Mouse (Mus musculus): Measurements from ENCODE around the gene Ppt2. TPM values are rescaled to one million over a fixed set of nuclear protein-coding genes. Genes with fewer than 3 reads are reported as not detected.

Ppt2 gene
- polyA plus RNA-seq, 1 experiment from 2014 or later, result 31.2 TPM

- no peak for ATAC-seq (ENCODE audit: insufficient number of reproducible peaks, insufficient read depth, low FRiP score, low read depth)
- Histone ChIP-seq H3K36me3 (ENCODE audit: control insufficient read depth, insufficient read depth, low read length) (no peaks in the 10 kb centered on the region), H3K9ac (replicated peaks; ENCODE audit: low read depth, low read length) (no peak overlapping the region), H3K27me3 (ENCODE audit: control insufficient read depth, insufficient read depth, low read length) (no peaks in the 10 kb centered on the region), H3K4me3 (ENCODE audit: low read depth, low read length) (no peak overlapping the region), H3K4me2 (replicated peaks; ENCODE audit: low read depth, low read length) (no peak overlapping the region), H3K27ac (ENCODE audit: low read length) (no peak overlapping the region), H3K9me3 (ENCODE audit: control insufficient read depth, low read depth, low read length) (no peaks in the 10 kb centered on the region), H3K4me1 (ENCODE audit: control insufficient read depth, insufficient read depth, low read length) (peaks cover 5% of the 10 kb centered on the region; the same call in 1 of the 2 replicates)
- 58% methylated on average over 9 of the region's 9 CpGs for WGBS
These were observed 61.0 kb downstream of the Ppt2 start for GRCm38 (mm10) chr17:34567311-34567710.

Other genes with a start within 250 kb of the Ppt2 start
- 0.85 and 1.2 TPM in 2 replicates for gene BC051142, start 229.7 kb downstream of the Ppt2 start, polyA plus RNA-seq (2014; fragmentation: Nextera tagmentation; extraction: Ambion mirVana)
- 0.18 TPM in 1 of 2 replicates, not detected in the other for gene Btnl4, start 151.2 kb downstream of the Ppt2 start, polyA plus RNA-seq (2014; fragmentation: Nextera tagmentation; extraction: Ambion mirVana)
- not detected in 2 replicates for gene Btnl6, start 111.2 kb downstream of the Ppt2 start, polyA plus RNA-seq (2014; fragmentation: Nextera tagmentation; extraction: Ambion mirVana)
- gene Notch4, start 64.2 kb downstream of the Ppt2 start, polyA plus RNA-seq (2014; fragmentation: Nextera tagmentation; extraction: Ambion mirVana), result 3.9 and 4.7 TPM in 2 replicates
- gene Gpsm3, start 38.7 kb downstream of the Ppt2 start, polyA plus RNA-seq (2014; fragmentation: Nextera tagmentation; extraction: Ambion mirVana), result 6.1 and 8.0 TPM in 2 replicates
- 13.1 and 15.5 TPM in 2 replicates for gene Pbx2, start 37.2 kb downstream of the Ppt2 start, polyA plus RNA-seq (2014; fragmentation: Nextera tagmentation; extraction: Ambion mirVana)
- 3.7 and 3.8 TPM in 2 replicates for gene Ager, start 30.6 kb downstream of the Ppt2 start, polyA plus RNA-seq (2014; fragmentation: Nextera tagmentation; extraction: Ambion mirVana)
- gene Rnf5, start 24.8 kb downstream of the Ppt2 start, polyA plus RNA-seq (2014; fragmentation: Nextera tagmentation; extraction: Ambion mirVana), result 104 and 105 TPM in 2 replicates
- 53.1 and 53.9 TPM in 2 replicates for gene Agpat1, start 24.2 kb downstream of the Ppt2 start, polyA plus RNA-seq (2014; fragmentation: Nextera tagmentation; extraction: Ambion mirVana)
- gene Egfl8, start 12.5 kb downstream of the Ppt2 start, polyA plus RNA-seq (2014; fragmentation: Nextera tagmentation; extraction: Ambion mirVana), result 3.8 and 4.2 TPM in 2 replicates
- gene Prrt1, start 1.0 kb upstream of the Ppt2 start, polyA plus RNA-seq (2014; fragmentation: Nextera tagmentation; extraction: Ambion mirVana), result 0.56 and 0.67 TPM in 2 replicates
- gene Fkbpl, start 16.3 kb upstream of the Ppt2 start, polyA plus RNA-seq (2014; fragmentation: Nextera tagmentation; extraction: Ambion mirVana), result 11.9 and 12.0 TPM in 2 replicates
- 56.5 and 58.3 TPM in 2 replicates for gene Atf6b, start 18.6 kb upstream of the Ppt2 start, polyA plus RNA-seq (2014; fragmentation: Nextera tagmentation; extraction: Ambion mirVana)
- gene Tnxb, start 42.0 kb upstream of the Ppt2 start, polyA plus RNA-seq (2014; fragmentation: Nextera tagmentation; extraction: Ambion mirVana), result 1.1 TPM in 2 replicates
- 0.07 TPM in 1 of 2 replicates, not detected in the other for gene C4b, start 115.4 kb upstream of the Ppt2 start, polyA plus RNA-seq (2014; fragmentation: Nextera tagmentation; extraction: Ambion mirVana)
- not detected in 2 replicates for gene Cyp21a1, start 176.1 kb upstream of the Ppt2 start, polyA plus RNA-seq (2014; fragmentation: Nextera tagmentation; extraction: Ambion mirVana)
- 22.3 and 27.3 TPM in 2 replicates for gene Stk19, start 208.4 kb upstream of the Ppt2 start, polyA plus RNA-seq (2014; fragmentation: Nextera tagmentation; extraction: Ambion mirVana)
- 52.9 and 56.4 TPM in 2 replicates for gene Dxo, start 208.5 kb upstream of the Ppt2 start, polyA plus RNA-seq (2014; fragmentation: Nextera tagmentation; extraction: Ambion mirVana)
- 37.7 and 39.5 TPM in 2 replicates for gene Skiv2l, start 221.7 kb upstream of the Ppt2 start, polyA plus RNA-seq (2014; fragmentation: Nextera tagmentation; extraction: Ambion mirVana)
- gene Nelfe, start 221.9 kb upstream of the Ppt2 start, polyA plus RNA-seq (2014; fragmentation: Nextera tagmentation; extraction: Ambion mirVana), result 101 and 114 TPM in 2 replicates
- gene Cfb, start 234.0 kb upstream of the Ppt2 start, polyA plus RNA-seq (2014; fragmentation: Nextera tagmentation; extraction: Ambion mirVana), result 6.7 and 9.4 TPM in 2 replicates